Mouse (Mus musculus) MEL (cell line): ENCODE measurements at regions not wholly inside any gene's neighbourhood (a gene's known extent, or its start where the extent isn't known, plus 50 kb on each side); places are given as distances from the start of the nearest gene placed in this dataset.

Experiments
- CTCF ChIP-seq, 3 experiments: IDR thresholded peaks in 2 of 3; conservative IDR thresholded peaks in 1 of 3; 2 replicates each; pipeline ENCODE4 v1.5.1; 2011 to 2012; ENCODE audit warnings: low read length in 3 of 3, low read depth in 2 of 3, mild to moderate bottlenecking in 2 of 3, improper control_type of control experiment in 1 of 3, inconsistent platforms in 1 of 3, mixed read lengths in 1 of 3, moderate library complexity in 1 of 3; ENCODE audit not compliant: control insufficient read depth in 1 of 3, insufficient read depth in 1 of 3, poor library complexity in 1 of 3, severe bottlenecking in 1 of 3
- EP300 ChIP-seq, 2 experiments: IDR thresholded peaks; 2 replicates each; pipeline ENCODE4 v1.6.1; 2011; ENCODE audit warnings: improper control_type of control experiment in 2 of 2, low read length in 2 of 2, low read depth in 1 of 2, mild to moderate bottlenecking in 1 of 2
- GATA1 ChIP-seq: IDR thresholded peaks from 2 replicates; pipeline ENCODE4 v1.6.1; 2011; ENCODE audit warnings: low read depth, low read length, improper control_type of control experiment
- HCFC1 ChIP-seq: IDR thresholded peaks from 2 replicates; pipeline ENCODE4 v1.6.1; 2012; ENCODE audit warnings: low read depth, mild to moderate bottlenecking, inconsistent platforms, low read length, improper control_type of control experiment, moderate library complexity
- MAX ChIP-seq: IDR thresholded peaks from 2 replicates; pipeline ENCODE4 v1.6.1; 2011; ENCODE audit warnings: low read length, improper control_type of control experiment
- MAZ ChIP-seq: IDR thresholded peaks from 2 replicates; pipeline ENCODE4 v1.6.1; 2012; ENCODE audit warnings: low read depth, mild to moderate bottlenecking, inconsistent platforms, low read length, improper control_type of control experiment
- NELFE ChIP-seq: IDR thresholded peaks from 2 replicates; pipeline ENCODE4 v1.6.1; 2011; ENCODE audit warnings: low read depth, low read length, improper control_type of control experiment
- POLR2A ChIP-seq, 2 experiments: IDR thresholded peaks; 2 replicates each; pipeline ENCODE4 v1.6.1; 2011 to 2012; ENCODE audit warnings: low read length in 2 of 2, mild to moderate bottlenecking in 2 of 2, control low read depth in 1 of 2, improper control_type of control experiment in 1 of 2, low read depth in 1 of 2, moderate library complexity in 1 of 2; ENCODE audit not compliant: control insufficient read depth in 1 of 2, insufficient read depth in 1 of 2, poor library complexity in 1 of 2
- POLR2AphosphoS2 ChIP-seq: IDR thresholded peaks from 2 replicates; pipeline ENCODE4 v1.6.1; 2011; ENCODE audit warnings: low read length, improper control_type of control experiment
- SMC3 ChIP-seq: IDR thresholded peaks from 2 replicates; pipeline ENCODE4 v1.6.1; 2011; ENCODE audit warnings: low read depth, low read length, improper control_type of control experiment
- USF2 ChIP-seq, 2 experiments: IDR thresholded peaks; 2 replicates each; pipeline ENCODE4 v1.6.1; 2011 to 2012; ENCODE audit warnings: improper control_type of control experiment in 2 of 2, low read length in 2 of 2, borderline replicate concordance in 1 of 2, inconsistent platforms in 1 of 2, low read depth in 1 of 2, mild to moderate bottlenecking in 1 of 2; ENCODE audit not compliant: insufficient read depth in 1 of 2
- ZNF384 ChIP-seq: IDR thresholded peaks from 2 replicates; pipeline ENCODE4 v1.6.1; 2012; ENCODE audit warnings: low read depth, mild to moderate bottlenecking, inconsistent platforms, low read length, improper control_type of control experiment

DNA sequence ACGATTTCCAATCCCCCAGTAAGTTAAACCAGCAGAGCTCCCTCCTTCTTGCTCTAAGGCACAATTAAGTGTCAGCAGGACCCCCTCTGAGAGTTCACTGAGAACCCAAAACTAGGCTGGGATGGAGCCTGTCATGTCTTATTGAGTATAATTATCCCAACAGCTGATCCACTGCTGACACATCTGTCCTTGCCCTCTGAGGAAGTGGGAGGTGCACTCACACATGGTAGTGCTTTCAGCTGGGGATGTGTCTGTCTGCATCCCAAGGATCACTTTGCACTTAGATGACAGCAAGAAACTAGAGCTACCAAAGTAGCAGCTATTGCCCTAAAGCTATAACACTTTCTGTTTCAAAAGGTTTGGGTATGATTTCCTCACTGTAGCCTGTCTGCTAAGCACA is 291.7 kb downstream of the Irx2 start:
- TF ChIP-seq CTCF (IDR thresholded peaks at IDR 0.05 in 2 of 3, conservative IDR thresholded peaks at IDR 0.05 in 1 of 3; ENCODE audit: control insufficient read depth in 1 of 3, insufficient read depth in 1 of 3, low read depth in 2 of 3, low read length in 3 of 3, poor library complexity in 1 of 3, severe bottlenecking in 1 of 3) = no peak
- TF ChIP-seq ZNF384 = no peak
- TF ChIP-seq MAZ = no peak
- TF ChIP-seq POLR2AphosphoS2 = no peak
- TF ChIP-seq EP300 (IDR thresholded peaks at IDR 0.05; ENCODE audit: low read depth in 1 of 2, low read length in 2 of 2) = no peak
- no peak for TF ChIP-seq NELFE
- TF ChIP-seq POLR2A (IDR thresholded peaks at IDR 0.05; ENCODE audit: control insufficient read depth in 1 of 2, insufficient read depth in 1 of 2, low read depth in 1 of 2, low read length in 2 of 2, poor library complexity in 1 of 2) = no peak
- TF ChIP-seq USF2 (IDR thresholded peaks at IDR 0.05; ENCODE audit: borderline replicate concordance in 1 of 2, insufficient read depth in 1 of 2, low read depth in 1 of 2, low read length in 2 of 2) = no peak
- no peak for TF ChIP-seq MAX
- TF ChIP-seq HCFC1 = no peak
- TF ChIP-seq GATA1 = no peak
- TF ChIP-seq SMC3 = no peak
